Mouse (Mus musculus): Measurements from ENCODE around the gene Tro.
A peak's percentile ranks its signal among the peaks of the same experiment; 100 is the strongest.

The Tro gene

DNA sequence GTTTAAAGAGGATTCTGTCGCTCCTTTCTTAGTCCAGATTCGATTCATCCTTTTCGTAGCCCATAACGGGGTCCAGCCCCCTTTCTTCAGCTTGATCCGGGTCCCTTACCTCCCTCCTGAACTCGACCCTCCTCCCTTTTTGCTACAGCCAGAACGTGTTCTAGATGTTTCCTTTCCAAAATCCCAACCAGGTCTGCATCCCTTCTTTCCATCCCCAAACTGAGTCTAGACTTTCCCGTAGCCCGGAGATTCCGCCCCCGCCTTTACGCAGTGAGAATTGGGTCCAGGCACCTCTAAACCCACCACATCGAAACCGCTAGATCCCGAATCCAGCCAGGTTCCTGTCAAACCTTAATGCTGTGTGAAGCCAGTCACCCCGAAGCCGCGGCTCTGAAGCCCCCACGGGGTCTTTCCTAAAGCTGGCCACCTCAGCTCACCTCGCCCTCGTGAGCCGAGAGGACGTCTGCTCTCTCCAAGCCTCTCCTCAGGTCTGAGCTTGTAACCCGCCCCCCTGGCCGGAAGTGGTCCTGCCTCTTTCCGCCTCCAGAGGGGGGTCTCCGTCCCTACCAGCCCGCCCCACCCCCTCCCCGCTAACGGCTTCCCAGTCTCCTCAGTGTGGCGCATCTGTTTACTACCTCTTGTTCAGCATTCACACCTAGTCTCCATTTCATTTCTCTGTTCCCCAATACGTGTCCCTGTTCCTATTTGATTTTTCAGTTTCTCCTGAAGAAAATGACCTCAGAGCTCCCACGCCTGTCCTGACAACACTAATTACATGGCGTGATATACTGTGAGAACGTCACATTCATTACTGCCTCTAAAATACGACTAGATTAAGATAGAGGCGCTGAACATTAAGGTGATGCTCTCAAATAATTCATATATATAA is at the start of gene Tro:
Gene Tro (minus strand): TSS at position 676 of the 889 bp plus-strand sequence.
- DNase-seq (ENCODE audit: low spot score): peak; percentile 59

DNA sequence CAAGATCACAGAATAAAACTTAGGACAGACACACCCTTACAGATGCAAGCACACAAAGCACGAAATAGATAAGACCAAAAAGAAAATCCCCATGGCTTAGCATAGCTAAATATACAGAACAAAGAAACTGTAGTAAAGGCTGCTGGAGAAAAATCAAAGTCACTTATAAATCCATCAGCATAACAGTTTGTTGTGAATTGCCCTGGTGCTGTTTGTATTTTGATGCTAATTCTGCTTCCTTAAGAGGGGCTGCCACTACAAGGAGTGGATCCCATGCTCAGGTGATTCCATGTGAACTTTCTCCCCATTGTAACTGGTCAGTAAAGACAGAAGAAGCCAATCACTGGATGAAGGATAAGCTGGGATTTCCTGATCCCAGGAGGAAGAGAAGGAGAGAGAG is 20.1 kb upstream of the Tro start:
- no peak for DNase-seq (ENCODE audit: low spot score)

DNA sequence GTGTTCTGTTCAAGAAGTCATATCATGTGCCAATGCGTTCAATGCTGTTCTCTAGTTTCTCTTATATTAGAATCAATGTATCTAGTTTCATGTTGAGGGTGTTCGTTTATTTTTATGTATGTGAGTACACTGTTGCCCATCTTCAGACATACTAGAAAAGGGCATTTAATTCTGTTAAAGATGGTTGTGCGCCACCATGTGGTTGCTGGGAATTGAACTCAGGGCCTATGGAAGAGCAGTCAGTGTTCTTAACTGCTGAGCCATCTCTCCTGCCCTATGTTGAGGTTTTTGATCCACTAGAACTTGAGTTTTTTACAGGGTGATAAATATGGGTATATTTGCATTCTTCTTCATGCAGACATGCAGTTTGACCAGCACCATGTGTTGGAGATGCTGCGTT is 5.4 kb upstream of the Tro start:
- no peak for DNase-seq (ENCODE audit: low spot score)

- no peak for DNase-seq (ENCODE audit: low spot score)
These were observed 375 bp upstream of the Tro start for GRCm38 (mm10) chrX:150657797-150658118.

DNA sequence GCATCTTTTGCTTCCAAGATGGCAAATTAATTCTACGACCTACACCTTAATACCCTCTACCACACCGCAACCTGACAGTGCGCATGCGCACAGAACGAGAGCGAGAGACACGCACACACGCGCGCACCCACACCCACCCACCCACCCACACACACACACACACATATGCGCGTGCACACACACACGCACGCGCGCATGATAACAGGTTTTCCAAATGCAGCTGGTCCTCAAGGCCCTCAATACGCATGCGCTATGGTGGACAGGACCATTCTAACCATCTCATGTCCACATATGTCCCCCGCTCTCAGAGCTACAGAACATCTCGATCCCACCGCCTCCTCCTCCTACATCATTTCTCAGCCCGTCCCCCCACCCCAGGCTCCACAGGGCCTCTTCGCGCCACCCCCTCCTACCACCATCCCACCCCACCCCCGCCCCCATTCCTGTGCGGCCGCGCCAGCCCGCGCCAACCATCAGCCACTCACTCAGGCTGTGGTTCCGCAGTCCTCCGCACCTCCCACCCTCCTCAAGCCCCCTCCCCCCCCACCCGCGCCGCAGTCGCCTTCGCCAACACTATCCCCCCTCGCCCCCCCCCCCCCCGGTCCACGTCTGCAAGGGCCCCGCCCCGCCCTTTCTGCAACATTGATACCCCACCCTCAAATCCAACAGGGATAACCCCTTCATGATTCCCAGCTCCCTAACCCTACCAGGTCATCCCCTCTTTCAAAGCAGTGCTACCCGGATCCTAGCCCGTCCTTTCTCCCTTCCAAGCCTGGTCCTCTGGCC is 1.1 kb downstream of the Tro start:
- DNase-seq (ENCODE audit: low spot score): peak; percentile 5

GRCm38 (mm10) chrX:150636421-150636820 is 21.0 kb downstream of the Tro start:
- no peak for DNase-seq (ENCODE audit: low spot score)

GRCm38 (mm10) chrX:150598882-150599281 is 58.5 kb downstream of the Tro start:
- DNase-seq (ENCODE audit: low spot score): no peak

All from testis, postnatal 14 days (tissue).